Comparison of ENCODE assay signal across 16 mouse cellular contexts in the genomic region with DNA sequence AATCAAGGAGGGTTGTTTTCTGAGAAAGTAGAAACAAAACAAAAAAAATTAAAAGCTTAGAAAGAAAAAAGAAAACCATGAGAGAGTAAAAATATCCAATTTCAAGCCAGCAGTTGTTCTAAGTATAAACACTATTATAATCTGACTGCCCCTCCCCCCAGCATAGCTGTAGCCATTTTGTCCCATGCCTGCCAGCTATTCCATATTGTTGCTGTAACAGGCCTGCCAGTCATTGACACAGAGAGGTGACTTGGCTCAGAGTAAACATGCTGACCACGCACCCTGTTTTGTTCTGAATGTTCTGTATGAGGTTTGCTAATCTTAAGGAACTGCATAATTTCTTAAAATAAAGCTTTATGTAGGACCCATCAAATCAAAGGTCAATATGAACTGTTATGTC.
"Had no signal": no experiment of that assay in that cellular context is flagged by ENCODE, and none has a peak within 500 bp of the region (broad histone marks: within the 10 kb centered on the region; RNA-seq: fewer than 3 reads in every experiment).

No protein-coding gene starts in this region.

- H3K4me1 ChIP-seq: liver, embryonic 13.5 days; liver, embryonic 15.5 days; midbrain, embryonic 15.5 days; neural tube, embryonic 12.5 days; stomach, embryonic 15.5 days had no signal

- H3K27ac ChIP-seq: liver, embryonic 13.5 days; liver, embryonic 15.5 days; macrophage; midbrain, embryonic 13.5 days; midbrain, embryonic 15.5 days; neural tube, embryonic 12.5 days; stomach, embryonic 15.5 days; stomach, postnatal 0 days had no signal

- H3K9ac ChIP-seq: liver, embryonic 13.5 days; liver, embryonic 15.5 days; liver, postnatal 0 days; midbrain, embryonic 13.5 days; midbrain, embryonic 15.5 days; neural tube, embryonic 12.5 days; stomach, embryonic 15.5 days had no signal

- H3K4me3 ChIP-seq: liver, embryonic 13.5 days; liver, embryonic 15.5 days; megakaryocyte, embryonic 14.5 days; midbrain, embryonic 13.5 days; midbrain, embryonic 15.5 days; neural tube, embryonic 12.5 days; stomach, embryonic 15.5 days had no signal

- H3K27me3 ChIP-seq: liver, embryonic 13.5 days; liver, embryonic 15.5 days; megakaryocyte, embryonic 14.5 days; midbrain, embryonic 13.5 days; midbrain, embryonic 15.5 days; neural tube, embryonic 12.5 days; stomach, embryonic 15.5 days had no signal

- DNase-seq: liver, embryonic 13.5 days; liver, postnatal 0 days; right cerebral cortex, postnatal 14 days; thymus, adult 2 months; thymus, postnatal 25 days; thymus, postnatal 4 days had no signal

- H3K9me3 ChIP-seq: liver, embryonic 13.5 days; liver, embryonic 15.5 days; midbrain, embryonic 13.5 days; midbrain, embryonic 15.5 days; neural tube, embryonic 12.5 days; stomach, embryonic 15.5 days had no signal

- ATAC-seq: liver, postnatal 0 days; midbrain, embryonic 13.5 days; midbrain, embryonic 15.5 days had no signal

- H3K36me3 ChIP-seq: liver, embryonic 13.5 days; liver, embryonic 15.5 days; midbrain, embryonic 13.5 days; midbrain, embryonic 15.5 days; neural tube, embryonic 12.5 days; stomach, embryonic 15.5 days had no signal

- H3K4me2 ChIP-seq: liver, embryonic 11.5 days; liver, embryonic 13.5 days; liver, embryonic 15.5 days; midbrain, embryonic 11.5 days; midbrain, embryonic 13.5 days; midbrain, embryonic 15.5 days; neural tube, embryonic 12.5 days; stomach, embryonic 15.5 days had no signal
